Mouse (Mus musculus) hindbrain, embryonic 15.5 days (tissue): ENCODE data around the gene Ptk7. TPM values are rescaled to one million over a fixed set of nuclear protein-coding genes. Genes with fewer than 3 reads are reported as not detected.
A peak's percentile ranks its signal among the peaks of the same experiment; 100 is the strongest.

ENCODE experiments used
- ATAC-seq: fragments of 200-750 bp; cut with Nextera tagmentation; 2 replicates; pipeline ENCODE4 v1.8.0; 2017; ENCODE audit warnings: low read depth, moderate number of reproducible peaks, moderate TSS enrichment; ENCODE audit not compliant: low FRiP score
- H3K27ac ChIP-seq: fragments of 300-500 bp; sonication (generic); replicated peaks from 2 replicates; pipeline ENCODE4 v1.5.1; 2015; ENCODE audit warnings: mild to moderate bottlenecking, inconsistent platforms
- H3K27me3 ChIP-seq: fragments of 300-500 bp; sonication (generic); 2 replicates; pipeline ENCODE4 v1.6.1; 2015; ENCODE audit warnings: control low read depth, inconsistent platforms
- H3K36me3 ChIP-seq: fragments of 300-500 bp; sonication (generic); 2 replicates; pipeline ENCODE4 v1.6.1; 2015; ENCODE audit warnings: control low read depth, inconsistent platforms
- H3K4me1 ChIP-seq: fragments of 300-500 bp; sonication (generic); replicated peaks from 2 replicates; pipeline ENCODE4 v1.6.1; 2015; ENCODE audit warnings: control low read depth, inconsistent platforms
- H3K4me2 ChIP-seq: fragments of 300-500 bp; sonication (generic); 2 replicates; pipeline ENCODE4 v1.6.1; 2015; ENCODE audit warnings: moderate library complexity, mild to moderate bottlenecking, inconsistent platforms
- H3K4me3 ChIP-seq: fragments of 300-500 bp; sonication (generic); 2 replicates; pipeline ENCODE4 v1.5.1; 2015; ENCODE audit warnings: mild to moderate bottlenecking, inconsistent platforms
- H3K9ac ChIP-seq: fragments of 300-500 bp; sonication (generic); 2 replicates; pipeline ENCODE4 v1.6.1; 2015; ENCODE audit warnings: inconsistent platforms
- H3K9me3 ChIP-seq: fragments of 300-500 bp; sonication (generic); 2 replicates; pipeline ENCODE4 v1.6.1; 2016; ENCODE audit warnings: control low read depth, inconsistent platforms
- WGBS: fragments of 180-500 bp; shearing (Covaris S2); methylation state at CpG from one replicate; pipeline ENCODE4 v1.1.7; 2015; 5-methylcytosine and 5-hydroxymethylcytosine counted together
- polyA plus RNA-seq: library from polyadenylated mRNA; unstranded; fragments of >200 nt; fragmentation: Nextera tagmentation; extraction: Ambion mirVana; gene quantifications from 2 replicates; pipeline ENCODE4 v1.2.1, GENCODE M21; 2015

Ptk7 gene
- polyA plus RNA-seq, 1 experiment from 2014 or later = 34.1 TPM

DNA sequence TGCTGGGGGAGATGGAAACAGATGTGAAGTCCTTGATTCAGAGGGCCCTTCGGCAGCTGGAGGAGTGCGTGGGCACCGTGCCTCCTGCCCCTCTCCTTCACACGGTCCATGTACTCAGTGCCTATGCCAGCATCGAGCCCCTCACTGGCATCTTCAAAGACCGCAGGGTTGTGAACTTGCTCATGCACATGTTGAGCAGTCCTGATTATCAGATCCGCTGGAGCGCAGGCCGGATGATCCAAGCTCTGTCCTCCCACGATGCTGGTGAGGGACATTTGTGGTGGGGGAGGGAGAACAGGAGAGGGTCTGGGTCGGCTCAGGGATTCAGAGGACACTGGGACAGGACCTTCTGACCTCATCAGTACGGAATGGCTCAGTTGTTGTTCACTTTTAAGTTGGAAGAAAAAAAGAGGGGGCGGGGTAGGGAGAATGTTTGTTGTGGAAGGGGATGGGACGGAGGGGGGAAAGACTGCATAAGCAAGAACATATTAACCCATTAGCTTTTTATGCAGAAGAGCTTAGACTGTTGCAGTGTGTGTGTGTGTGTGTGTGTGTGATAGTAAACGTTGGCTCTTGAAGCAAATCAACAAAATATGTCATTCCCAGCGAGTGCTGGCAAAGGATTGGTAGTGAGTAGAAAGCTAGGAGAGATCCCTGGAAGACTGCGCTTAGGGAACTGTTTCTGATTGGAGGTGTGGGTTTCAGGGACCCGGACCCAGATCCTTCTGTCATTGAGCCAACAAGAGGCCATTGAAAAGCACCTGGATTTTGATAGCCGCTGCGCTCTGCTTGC, 22.6 kb upstream of the Ptk7 start:
- H3K9me3 ChIP-seq = no peaks in the 10 kb centered on the region
- 72% methylated on average over 20 of the region's 20 CpGs for WGBS
- peak overlapping the region; percentile 90 for H3K4me2 ChIP-seq
- peak overlapping the region; percentile 86 for H3K9ac ChIP-seq
- peaks cover 37% of the 10 kb centered on the region for H3K4me1 ChIP-seq
- H3K27ac ChIP-seq = no peak overlapping the region
- peak overlapping the region; percentile 57 for H3K4me3 ChIP-seq
- peaks cover 46% of the 10 kb centered on the region for H3K36me3 ChIP-seq
- ATAC-seq = no peak
- H3K27me3 ChIP-seq = no peaks in the 10 kb centered on the region

DNA sequence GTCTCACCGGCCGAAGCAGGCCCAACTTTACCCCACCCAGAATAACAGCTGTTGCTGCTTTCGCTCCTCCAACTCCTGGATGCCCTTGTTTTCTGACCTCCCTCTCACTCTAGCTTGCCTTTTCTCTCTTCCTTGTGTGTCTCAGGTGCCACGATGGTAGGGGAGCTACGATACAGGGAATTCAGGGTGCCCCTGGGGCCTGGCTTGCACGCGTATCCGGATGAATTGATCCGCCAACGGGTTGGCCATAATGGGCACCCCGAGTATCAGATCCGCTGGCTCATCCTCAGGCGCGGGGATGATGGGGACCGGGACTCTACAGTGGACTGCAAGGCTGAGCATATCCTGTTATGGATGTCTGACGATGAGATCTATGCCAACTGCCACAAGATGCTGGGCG, 22.0 kb upstream of the Ptk7 start:
- no peak for ATAC-seq
- Histone ChIP-seq H3K4me1 (peaks cover 42% of the 10 kb centered on the region), H3K36me3 (peaks cover 40% of the 10 kb centered on the region), H3K4me3 (peak overlapping the region; percentile 57), H3K9me3 (no peaks in the 10 kb centered on the region), H3K27me3 (no peaks in the 10 kb centered on the region), H3K4me2 (peak overlapping the region; percentile 90), H3K27ac (peak overlapping the region; percentile 95), H3K9ac (peak overlapping the region; percentile 86)
- WGBS = 71% methylated on average over 17 of the region's 17 CpGs

DNA sequence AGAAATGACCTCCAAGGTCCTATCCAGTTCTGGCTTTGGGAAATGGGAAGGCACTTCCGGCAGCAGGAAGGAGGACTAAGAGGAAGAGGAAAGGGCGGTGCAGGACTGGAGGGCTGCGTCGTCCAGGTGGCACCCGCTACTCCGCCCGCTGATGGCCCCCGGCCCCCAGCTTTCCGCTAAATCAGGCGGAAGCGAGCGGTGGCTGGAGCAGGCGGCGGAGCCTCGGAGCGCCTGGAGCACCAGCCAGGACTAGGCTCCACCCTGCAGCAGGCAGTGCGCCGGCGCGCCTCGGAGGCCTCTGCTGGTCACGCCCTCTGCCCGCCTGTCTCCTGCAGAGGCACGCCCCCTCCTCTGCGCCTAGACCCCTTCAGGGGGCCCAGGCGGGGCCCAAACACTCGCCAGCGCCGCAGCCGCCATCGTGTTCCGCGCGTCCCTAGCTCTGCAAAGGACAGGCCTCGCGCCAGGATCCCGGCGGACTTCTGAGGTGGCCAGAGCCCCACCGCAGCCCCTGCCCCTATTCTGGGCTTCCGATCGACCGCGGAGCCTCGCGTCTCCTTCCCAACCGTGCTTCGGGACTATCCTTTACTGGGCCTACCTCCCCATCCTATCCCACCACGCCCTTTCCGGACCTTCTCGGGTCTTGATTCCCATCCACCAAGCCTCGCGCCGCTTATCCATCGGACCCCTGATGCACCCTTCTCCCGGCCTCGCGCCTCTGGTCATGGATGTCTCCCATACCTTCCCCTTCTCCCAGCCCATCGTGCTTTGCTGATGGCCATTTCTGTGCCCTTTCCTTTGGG, 21.1 kb upstream of the Ptk7 start, which contains the start of gene Cul7:
TSS of gene Cul7 (plus strand) at position 106 of the 800 bp plus-strand sequence.
- Histone ChIP-seq H3K4me2 (peak within 1 kb of the TSS; percentile 90), H3K9ac (peak within 1 kb of the TSS; percentile 86), H3K9me3 (no peaks in the 10 kb centered on the region), H3K4me3 (peak within 1 kb of the TSS; percentile 57), H3K27me3 (no peaks in the 10 kb centered on the region), H3K36me3 (peaks cover 31% of the 10 kb centered on the region), H3K27ac (peak within 1 kb of the TSS; percentile 95), H3K4me1 (peaks cover 44% of the 10 kb centered on the region)
- ATAC-seq = peak; percentile 95
- WGBS = under 1% methylated on average over 49 of the region's 58 CpGs

DNA sequence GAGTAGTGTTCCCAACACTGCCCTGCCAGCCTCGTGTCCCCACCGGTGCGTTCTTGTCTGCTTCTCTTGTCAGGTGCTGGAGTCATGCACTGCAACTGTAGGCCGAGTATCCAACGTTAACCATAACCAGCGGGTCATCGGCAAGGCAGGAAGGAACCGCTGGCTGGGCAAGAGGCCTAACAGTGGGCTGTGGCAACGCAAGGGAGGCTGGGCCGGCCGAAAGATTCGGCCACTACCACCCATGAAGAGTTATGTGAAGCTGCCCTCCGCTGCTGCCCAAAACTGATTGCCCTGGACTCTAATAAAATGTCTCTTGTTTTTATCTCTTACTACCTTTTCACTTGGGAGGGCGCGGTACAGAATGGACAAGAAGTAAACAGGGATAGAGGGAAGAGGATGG, 20.5 kb upstream of the Ptk7 start:
- peak overlapping the region; percentile 90 for H3K4me2 ChIP-seq
- no peaks in the 10 kb centered on the region for H3K27me3 ChIP-seq
- H3K9ac ChIP-seq = peak overlapping the region; percentile 86
- peaks cover 50% of the 10 kb centered on the region for H3K4me1 ChIP-seq
- no peaks in the 10 kb centered on the region for H3K9me3 ChIP-seq
- H3K27ac ChIP-seq = peak overlapping the region; percentile 95
- H3K4me3 ChIP-seq = peak overlapping the region; percentile 57
- peaks cover 29% of the 10 kb centered on the region for H3K36me3 ChIP-seq
- no peak for ATAC-seq
- WGBS = 31% methylated on average over 15 of the region's 15 CpGs

DNA sequence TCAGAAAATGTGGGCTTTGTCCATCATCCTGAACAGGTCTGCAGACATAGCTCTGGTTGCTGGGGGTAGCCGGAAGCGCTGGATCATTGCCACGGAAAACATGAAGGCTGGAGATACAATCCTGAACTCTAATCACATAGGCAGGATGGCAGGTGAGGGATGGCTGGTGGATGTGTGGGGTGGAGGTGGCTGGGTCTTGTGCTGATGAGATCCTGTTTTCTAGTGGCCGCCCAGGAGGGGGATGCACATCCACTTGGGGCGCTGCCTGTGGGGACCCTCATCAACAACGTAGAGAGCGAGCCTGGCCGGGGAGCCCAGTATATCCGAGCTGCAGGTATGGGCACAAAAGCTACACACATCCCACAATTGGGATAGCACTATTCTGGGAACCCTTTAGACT, 19.1 kb upstream of the Ptk7 start:
- Histone ChIP-seq H3K9ac (no peak overlapping the region), H3K4me1 (peaks cover 58% of the 10 kb centered on the region), H3K4me2 (no peak overlapping the region), H3K9me3 (no peaks in the 10 kb centered on the region), H3K27ac (no peak overlapping the region), H3K27me3 (no peaks in the 10 kb centered on the region), H3K36me3 (peaks cover 15% of the 10 kb centered on the region), H3K4me3 (no peak overlapping the region)
- WGBS = 93% methylated on average over 9 of the region's 9 CpGs
- no peak for ATAC-seq

DNA sequence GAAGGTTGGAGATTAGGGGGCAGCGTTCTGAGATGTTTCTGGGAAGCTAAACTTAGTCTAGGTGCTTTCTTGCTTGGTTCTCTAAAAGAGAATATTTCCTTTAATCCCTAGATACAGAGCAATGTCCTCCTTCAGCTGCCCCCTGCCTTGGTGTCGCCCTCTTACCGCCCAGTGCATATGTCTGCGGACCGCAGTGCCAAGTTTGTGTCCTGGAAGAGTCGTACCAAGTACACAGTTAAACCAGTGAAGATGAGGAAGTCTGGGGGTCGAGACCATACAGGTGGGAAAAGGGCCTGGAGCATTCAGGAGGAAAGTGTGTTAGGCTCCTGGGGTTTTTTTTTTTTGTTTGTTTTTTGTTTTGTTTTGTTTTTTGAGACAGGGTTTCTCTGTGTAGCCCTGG, 18.0 kb upstream of the Ptk7 start:
- no peak for ATAC-seq
- Histone ChIP-seq H3K27ac (no peak overlapping the region), H3K36me3 (0 out of 2 replicates have a peak, but pooled peaks cover 4% of the 10 kb centered on the region), H3K9me3 (no peaks in the 10 kb centered on the region), H3K4me1 (peaks cover 48% of the 10 kb centered on the region), H3K27me3 (no peaks in the 10 kb centered on the region), H3K4me2 (no peak overlapping the region), H3K4me3 (no peak overlapping the region), H3K9ac (no peak overlapping the region)
- 93% methylated on average over 7 of the region's 7 CpGs for WGBS

DNA sequence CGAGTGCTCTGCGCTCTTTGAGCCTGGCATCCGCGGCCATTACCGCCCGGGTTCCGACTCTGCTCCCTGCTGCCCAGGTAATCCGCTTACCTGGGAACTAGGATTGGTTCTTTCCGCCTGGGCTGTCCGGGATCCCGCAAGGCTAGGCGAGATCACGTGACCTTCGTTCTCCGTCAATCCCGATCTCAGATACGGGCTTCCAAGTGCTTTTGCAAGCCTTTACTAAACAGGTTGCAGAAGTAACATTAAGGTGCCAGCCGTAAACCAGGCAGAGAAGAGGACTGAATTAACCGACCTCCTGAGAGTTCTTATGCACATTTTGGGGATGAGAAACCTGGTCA, 17.0 kb upstream of the Ptk7 start:
- Histone ChIP-seq H3K4me3 (peak overlapping the region; percentile 72), H3K4me2 (peak overlapping the region; percentile 72), H3K27me3 (no peaks in the 10 kb centered on the region), H3K36me3 (0 out of 2 replicates have a peak, but pooled peaks cover 4% of the 10 kb centered on the region), H3K27ac (peak overlapping the region; percentile 93), H3K9me3 (no peaks in the 10 kb centered on the region), H3K9ac (peak overlapping the region; percentile 80), H3K4me1 (peaks cover 38% of the 10 kb centered on the region)
- peak; percentile 23; the same call in 1 of the 2 replicates for ATAC-seq
- WGBS = 0% methylated on average over 19 of the region's 19 CpGs

DNA sequence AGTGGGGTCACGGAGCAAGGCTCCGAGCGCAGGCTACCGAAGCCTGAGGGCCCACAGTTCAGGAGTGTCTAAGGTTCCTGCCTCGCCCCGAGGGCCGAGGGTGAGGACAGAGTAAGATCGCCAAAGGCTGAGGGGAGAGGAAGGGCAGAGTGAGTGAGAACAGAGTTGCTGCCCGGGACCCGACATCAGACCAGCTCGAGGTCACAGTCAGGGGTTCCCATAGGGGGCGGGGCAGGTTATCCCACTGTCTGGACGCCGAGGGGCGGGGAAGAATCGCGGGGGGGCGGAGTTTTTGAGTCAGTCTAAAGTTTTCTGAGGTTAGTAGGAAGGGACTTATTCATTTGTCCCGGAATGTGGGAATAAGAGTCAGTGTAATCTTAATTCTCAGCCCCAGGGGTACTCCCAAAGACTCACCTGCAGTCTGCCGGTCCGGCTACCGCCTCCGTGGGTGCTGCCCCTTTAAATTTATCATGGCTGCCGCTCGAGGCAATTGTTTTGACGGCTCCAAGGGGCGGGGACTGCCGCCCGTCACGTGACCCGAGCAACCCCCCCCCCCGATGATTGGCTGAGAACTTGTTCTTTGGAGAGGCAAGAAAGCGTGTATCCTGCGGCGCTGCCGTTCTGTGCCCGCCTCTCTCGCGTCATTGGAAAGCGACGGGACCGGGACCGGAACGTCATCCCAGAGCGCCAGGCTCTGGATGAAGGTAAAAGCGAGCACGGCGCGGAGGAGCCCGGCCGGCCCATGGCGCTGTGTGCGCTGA, 16.4 kb upstream of the Ptk7 start, which contains the start of the genes Klc4 and Mrpl2:
TSS of gene Klc4 (minus strand) at position 462 of the 761 bp plus-strand sequence.
TSS of gene Mrpl2 (plus strand) at position 669 of the 761 bp plus-strand sequence.
- H3K27ac ChIP-seq = peak within 1 kb of the TSS; percentile 93
- peaks cover 33% of the 10 kb centered on the region for H3K4me1 ChIP-seq
- H3K9me3 ChIP-seq = no peaks in the 10 kb centered on the region
- peak within 1 kb of the TSS; percentile 72 for H3K4me3 ChIP-seq
- H3K27me3 ChIP-seq = no peaks in the 10 kb centered on the region
- peak within 1 kb of the TSS; percentile 80 for H3K4me2 ChIP-seq
- ATAC-seq = peak; percentile 71
- H3K9ac ChIP-seq = peak within 1 kb of the TSS; percentile 80
- under 1% methylated on average over 53 of the region's 53 CpGs for WGBS
- peaks cover 7% of the 10 kb centered on the region; the same call in 1 of the 2 replicates for H3K36me3 ChIP-seq

DNA sequence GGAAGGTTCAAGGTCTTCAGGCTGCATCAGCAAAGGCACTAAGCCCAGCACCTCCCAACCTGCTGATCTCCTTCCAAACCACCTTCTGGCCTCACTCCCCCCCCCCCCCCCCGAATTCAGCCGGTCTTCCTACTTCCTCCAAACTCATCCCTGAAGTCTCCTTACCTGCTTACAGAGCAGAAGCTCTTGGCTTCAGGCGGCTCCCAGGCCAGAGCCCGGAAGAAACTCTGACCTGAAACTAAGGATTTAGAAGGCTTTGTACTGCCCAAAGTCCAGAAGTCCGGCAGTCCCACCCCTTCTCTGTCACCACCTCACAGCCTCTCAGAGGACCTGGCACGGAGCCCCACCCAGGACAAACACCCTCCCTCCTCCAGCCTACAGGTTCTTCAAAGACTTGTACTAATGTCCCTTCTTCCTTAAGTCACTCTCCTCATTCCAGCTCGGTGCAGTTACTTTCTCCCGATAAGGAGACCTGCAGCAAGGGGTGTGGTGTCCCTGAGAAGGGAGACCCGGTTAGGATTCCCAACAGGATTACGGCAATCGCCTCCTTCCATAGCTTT, 15.7 kb upstream of the Ptk7 start:
- Histone ChIP-seq H3K9ac (peak overlapping the region; percentile 68), H3K36me3 (peaks cover 14% of the 10 kb centered on the region; the same call in 1 of the 2 replicates), H3K4me3 (peak overlapping the region; percentile 72), H3K4me1 (peaks cover 33% of the 10 kb centered on the region), H3K4me2 (peak overlapping the region; percentile 80), H3K9me3 (no peaks in the 10 kb centered on the region), H3K27me3 (no peaks in the 10 kb centered on the region), H3K27ac (peak overlapping the region; percentile 47)
- peak; percentile 13; the same call in 1 of the 2 replicates for ATAC-seq
- 11% methylated on average over 11 of the region's 11 CpGs for WGBS

DNA sequence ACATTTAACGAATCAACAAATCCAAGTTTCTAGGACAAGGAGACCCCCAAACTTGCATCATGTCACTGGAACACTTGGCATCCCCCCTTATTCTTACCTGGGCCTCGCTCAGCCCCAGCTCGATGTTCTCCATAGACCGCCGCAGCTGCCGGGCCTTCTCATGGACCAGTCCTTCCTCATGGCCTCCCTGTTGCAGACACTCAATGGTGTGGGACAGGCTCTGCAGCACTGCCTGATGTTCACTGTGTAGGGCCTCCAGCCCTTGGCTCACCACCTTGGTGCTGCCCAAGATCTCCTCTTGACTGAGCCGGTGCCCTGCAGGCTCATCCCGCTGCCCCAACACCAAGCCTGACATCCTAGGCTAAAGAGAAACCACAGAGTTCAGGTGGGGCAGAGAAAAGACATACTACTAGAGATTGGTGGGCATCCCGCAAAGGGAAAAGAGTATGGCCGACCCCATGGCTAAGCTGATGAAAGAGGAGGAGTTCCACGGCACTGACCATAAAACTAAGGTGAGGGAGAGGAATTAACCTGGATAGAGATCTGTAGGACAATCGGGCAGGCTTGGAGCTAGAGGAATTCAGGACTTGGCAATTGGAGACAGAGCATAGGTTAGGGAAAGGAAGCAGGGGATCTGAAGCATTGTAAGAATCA, 15.0 kb upstream of the Ptk7 start:
- no peak overlapping the region for H3K27ac ChIP-seq
- ATAC-seq = no peak
- WGBS = 92% methylated on average over 12 of the region's 12 CpGs
- peaks cover 26% of the 10 kb centered on the region for H3K4me1 ChIP-seq
- H3K27me3 ChIP-seq = no peaks in the 10 kb centered on the region
- peaks cover 20% of the 10 kb centered on the region; the same call in 1 of the 2 replicates for H3K36me3 ChIP-seq
- no peaks in the 10 kb centered on the region for H3K9me3 ChIP-seq
- H3K4me3 ChIP-seq = peak overlapping the region; percentile 72
- H3K4me2 ChIP-seq = peak overlapping the region; percentile 80
- H3K9ac ChIP-seq = peak overlapping the region; percentile 68

DNA sequence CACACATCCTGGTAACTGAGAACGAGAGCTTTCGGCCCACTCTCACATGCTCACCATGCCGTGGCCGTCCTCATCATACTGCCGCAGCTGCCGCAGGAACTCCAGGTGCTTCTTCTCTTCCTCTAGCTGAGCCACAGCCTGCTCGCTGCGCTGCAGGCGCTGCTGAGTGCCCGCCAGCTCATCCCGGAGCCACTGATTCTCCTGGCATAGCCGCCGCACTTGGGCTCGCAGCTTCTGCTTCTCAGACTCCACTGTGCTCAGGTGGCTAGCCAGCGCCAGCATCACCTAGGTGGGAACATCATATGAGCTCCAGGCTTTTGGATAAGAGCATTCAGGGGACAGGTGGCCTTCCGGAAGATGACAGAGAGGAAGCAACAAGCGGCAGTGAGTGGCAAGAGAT, 12.8 kb upstream of the Ptk7 start:
- peaks cover 22% of the 10 kb centered on the region for H3K4me1 ChIP-seq
- peaks cover 23% of the 10 kb centered on the region; the same call in 1 of the 2 replicates for H3K36me3 ChIP-seq
- no peak overlapping the region for H3K27ac ChIP-seq
- no peak overlapping the region for H3K4me2 ChIP-seq
- H3K27me3 ChIP-seq = no peaks in the 10 kb centered on the region
- ATAC-seq = no peak
- no peak overlapping the region for H3K9ac ChIP-seq
- WGBS = 95% methylated on average over 17 of the region's 17 CpGs
- no peaks in the 10 kb centered on the region for H3K9me3 ChIP-seq
- no peak overlapping the region for H3K4me3 ChIP-seq
